Mouse (Mus musculus) limb, embryonic 11.5 days (tissue): ENCODE results near the gene Naip1. TPM values are rescaled to one million over a fixed set of nuclear protein-coding genes. Genes with fewer than 3 reads are reported as not detected.
"Not testable (repeated sequence)": the region's sequence is repeated elsewhere in the genome, so short reads cannot be mapped to it uniquely, and the experiment has no call there.

ENCODE experiments used
- ATAC-seq: fragments of 200-750 bp; cut with Nextera tagmentation; 2 replicates; pipeline ENCODE4 v1.8.0; 2017; ENCODE audit warnings: low read depth; ENCODE audit not compliant: insufficient number of reproducible peaks, low FRiP score, low TSS enrichment
- DNase-seq: peaks from one replicate; pipeline ENCODE4 v3.0.0-alpha.2; 2015; ENCODE audit warnings: low spot score
- H3K27ac ChIP-seq: fragments of 300-500 bp; sonication (generic); replicated peaks from 2 replicates; pipeline ENCODE4 v1.5.1; 2014; ENCODE audit warnings: low read depth, mild to moderate bottlenecking, low read length
- H3K27me3 ChIP-seq: fragments of 300-500 bp; sonication (generic); 2 replicates; pipeline ENCODE4 v1.6.1; 2014; ENCODE audit warnings: mild to moderate bottlenecking, low read length, mixed read lengths; ENCODE audit not compliant: control insufficient read depth, insufficient read depth
- H3K36me3 ChIP-seq: fragments of 300-500 bp; sonication (generic); 2 replicates; pipeline ENCODE4 v1.6.1; 2014; ENCODE audit warnings: mild to moderate bottlenecking, low read length, moderate library complexity, mixed read lengths; ENCODE audit not compliant: control insufficient read depth, insufficient read depth
- H3K4me1 ChIP-seq: fragments of 300-500 bp; sonication (generic); 2 replicates; pipeline ENCODE4 v1.6.1; 2014; ENCODE audit warnings: low read length, mixed read lengths; ENCODE audit not compliant: control insufficient read depth, insufficient read depth
- H3K4me2 ChIP-seq: fragments of 300-500 bp; sonication (generic); 2 replicates; pipeline ENCODE4 v1.6.1; 2014; ENCODE audit warnings: low read depth, mild to moderate bottlenecking, moderate library complexity; ENCODE audit not compliant: severe bottlenecking
- H3K4me3 ChIP-seq: fragments of 300-500 bp; sonication (generic); 2 replicates; pipeline ENCODE4 v1.5.1; 2014; ENCODE audit warnings: low read depth, low read length
- H3K9ac ChIP-seq: fragments of 300-500 bp; sonication (generic); 2 replicates; pipeline ENCODE4 v1.6.1; 2014; ENCODE audit warnings: mild to moderate bottlenecking, low read length
- H3K9me3 ChIP-seq: fragments of 300-500 bp; sonication (generic); 2 replicates; pipeline ENCODE4 v1.6.1; 2016; ENCODE audit warnings: low read length; ENCODE audit not compliant: control insufficient read depth
- WGBS: fragments of 180-500 bp; shearing (Covaris S2); extraction: QIAGEN DNeasy Blood & Tissue Kit; methylation state at CpG from one replicate; pipeline ENCODE4 v1.1.7; 2014; 5-methylcytosine and 5-hydroxymethylcytosine counted together
- polyA plus RNA-seq: library from polyadenylated mRNA; unstranded; fragments of >200 nt; fragmentation: Nextera tagmentation; extraction: Ambion mirVana; gene quantifications from 2 replicates; pipeline ENCODE4 v1.2.1, GENCODE M21; 2014

Gene Naip1
- polyA plus RNA-seq, 1 experiment from 2014 or later = not detected

- Histone ChIP-seq H3K36me3 (peaks cover 8% of the 10 kb centered on the region), H3K4me3 (no peak overlapping the region), H3K27ac (no peak overlapping the region), H3K4me1 (no peaks in the 10 kb centered on the region), H3K9me3 (no peaks in the 10 kb centered on the region), H3K4me2 (no peak overlapping the region), H3K9ac (no peak overlapping the region), H3K27me3 (no peaks in the 10 kb centered on the region)
- ATAC-seq = no peak
- no peak for DNase-seq
- WGBS = 89% methylated on average over 7 of the region's 7 CpGs
Measured at GRCm38 (mm10) chr13:100483610-100484009, 30.9 kb upstream of the Naip1 start.

DNA sequence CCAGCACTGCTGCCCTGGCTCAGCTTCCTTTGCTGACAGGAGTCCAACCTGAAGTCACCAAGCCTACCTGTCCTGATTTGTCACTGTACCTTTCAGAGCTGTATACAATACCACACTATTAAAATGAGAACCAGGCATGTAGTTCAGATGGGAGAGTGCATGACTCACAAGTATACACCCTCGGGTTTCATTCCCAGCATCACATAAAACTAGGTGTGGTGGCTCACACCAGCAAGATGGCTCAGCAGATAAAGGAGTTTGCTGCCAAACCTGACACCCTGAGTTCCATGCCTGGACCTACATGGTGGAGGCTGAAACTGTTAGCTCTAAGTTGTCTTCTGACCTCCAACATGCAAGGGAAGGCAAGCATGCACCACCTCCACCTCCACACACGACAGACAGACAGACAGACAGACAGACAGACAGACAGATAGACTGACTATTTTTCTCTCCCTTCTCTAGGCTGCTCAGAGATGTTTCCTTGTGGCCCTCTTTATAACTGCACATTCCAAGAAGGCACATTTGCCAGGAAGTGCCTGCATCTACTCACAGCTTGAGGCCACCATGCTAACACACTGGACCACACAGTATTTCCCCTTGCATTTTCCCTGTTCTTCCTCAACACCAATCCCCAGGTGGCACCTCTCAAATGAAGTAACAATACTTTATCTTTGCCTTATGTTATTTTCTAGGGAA is 11.0 kb upstream of the Naip1 start:
- no peak overlapping the region for H3K4me2 ChIP-seq
- H3K27ac ChIP-seq = no peak overlapping the region
- WGBS = 84% methylated on average over 2 of the region's 2 CpGs
- H3K9ac ChIP-seq = no peak overlapping the region
- H3K9me3 ChIP-seq = no peaks in the 10 kb centered on the region
- H3K27me3 ChIP-seq = no peaks in the 10 kb centered on the region
- H3K36me3 ChIP-seq = peaks cover 10% of the 10 kb centered on the region
- H3K4me1 ChIP-seq = no peaks in the 10 kb centered on the region
- ATAC-seq = no peak
- no peak for DNase-seq
- H3K4me3 ChIP-seq = no peak overlapping the region

- no peaks in the 10 kb centered on the region for H3K36me3 ChIP-seq
- no peak overlapping the region for H3K27ac ChIP-seq
- H3K4me1 ChIP-seq = no peaks in the 10 kb centered on the region
- H3K4me3 ChIP-seq = no peak overlapping the region
- DNase-seq (no peak), ATAC-seq (no peak)
- WGBS = 88% methylated on average over 3 of the region's 3 CpGs
- H3K9me3 ChIP-seq = no peaks in the 10 kb centered on the region
- no peak overlapping the region for H3K9ac ChIP-seq
- no peak overlapping the region for H3K4me2 ChIP-seq
- no peaks in the 10 kb centered on the region for H3K27me3 ChIP-seq
Measured at GRCm38 (mm10) chr13:100461336-100461735, 8.7 kb upstream of the Naip1 start.

DNA sequence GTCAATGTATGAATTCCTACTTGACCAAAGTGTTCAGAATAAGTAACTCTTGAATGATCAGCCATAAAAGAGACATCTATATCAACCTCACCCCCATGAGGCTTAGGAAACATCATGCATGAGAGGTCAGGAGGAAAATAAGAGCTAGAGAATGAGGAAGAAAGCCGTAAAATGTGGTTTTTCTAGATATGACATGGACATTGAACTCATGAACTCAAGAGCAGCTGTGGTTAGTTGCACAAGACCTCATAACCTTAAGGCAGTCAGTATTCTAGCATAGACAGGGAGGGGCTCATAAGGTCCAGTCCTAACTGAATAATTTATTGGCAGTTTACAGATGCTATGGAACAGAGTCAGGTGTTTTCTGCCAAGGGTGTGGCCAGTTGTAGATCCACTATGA is 3.2 kb downstream of the Naip1 start:
- ATAC-seq (no peak), DNase-seq (no peak)
- H3K27me3 ChIP-seq = no peaks in the 10 kb centered on the region
- H3K36me3 ChIP-seq = no peaks in the 10 kb centered on the region
- WGBS = 91% methylated on average over 1 of the region's 1 CpGs
- no peaks in the 10 kb centered on the region for H3K4me1 ChIP-seq
- H3K27ac ChIP-seq = no peak overlapping the region
- no peaks in the 10 kb centered on the region for H3K9me3 ChIP-seq
- H3K9ac ChIP-seq = no peak overlapping the region
- H3K4me3 ChIP-seq = no peak overlapping the region
- H3K4me2 ChIP-seq = no peak overlapping the region

DNA sequence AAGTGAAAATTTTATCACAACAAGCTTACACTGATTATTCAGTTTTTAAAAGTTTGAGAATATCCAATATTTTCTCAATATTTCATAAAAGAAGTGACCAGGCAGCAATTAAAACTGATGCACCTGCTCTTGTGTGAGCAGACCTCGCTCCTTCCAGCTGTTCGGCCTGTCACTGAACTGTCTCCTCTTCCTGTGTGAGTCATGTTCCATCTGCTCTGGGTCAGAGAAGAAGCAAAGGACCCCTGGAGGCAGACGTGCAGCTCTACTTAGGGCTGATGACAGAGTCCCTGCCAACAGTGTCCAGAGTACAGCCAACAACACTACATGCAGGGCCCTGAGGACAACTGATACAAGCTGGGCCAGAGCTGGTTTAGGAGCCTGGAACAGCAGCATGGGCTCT is 12.6 kb downstream of the Naip1 start:
- Histone ChIP-seq H3K9ac (no peak overlapping the region), H3K4me3 (no peak overlapping the region), H3K36me3 (no peaks in the 10 kb centered on the region), H3K27me3 (no peaks in the 10 kb centered on the region), H3K9me3 (no peaks in the 10 kb centered on the region), H3K4me2 (no peak overlapping the region), H3K27ac (no peak overlapping the region), H3K4me1 (no peaks in the 10 kb centered on the region)
- no peak for ATAC-seq
- WGBS = 70% methylated on average over 3 of the region's 3 CpGs
- DNase-seq = no peak

- 59% methylated on average over 1 of the region's 1 CpGs for WGBS
- Histone ChIP-seq H3K27ac (no peak overlapping the region), H3K9ac (no peak overlapping the region), H3K9me3 (no peaks in the 10 kb centered on the region), H3K4me1 (no peaks in the 10 kb centered on the region), H3K27me3 (no peaks in the 10 kb centered on the region), H3K4me2 (no peak overlapping the region), H3K36me3 (no peaks in the 10 kb centered on the region), H3K4me3 (no peak overlapping the region)
- no peak for ATAC-seq
- DNase-seq = no peak
Measured at GRCm38 (mm10) chr13:100438701-100439100, 14.0 kb downstream of the Naip1 start.

DNA sequence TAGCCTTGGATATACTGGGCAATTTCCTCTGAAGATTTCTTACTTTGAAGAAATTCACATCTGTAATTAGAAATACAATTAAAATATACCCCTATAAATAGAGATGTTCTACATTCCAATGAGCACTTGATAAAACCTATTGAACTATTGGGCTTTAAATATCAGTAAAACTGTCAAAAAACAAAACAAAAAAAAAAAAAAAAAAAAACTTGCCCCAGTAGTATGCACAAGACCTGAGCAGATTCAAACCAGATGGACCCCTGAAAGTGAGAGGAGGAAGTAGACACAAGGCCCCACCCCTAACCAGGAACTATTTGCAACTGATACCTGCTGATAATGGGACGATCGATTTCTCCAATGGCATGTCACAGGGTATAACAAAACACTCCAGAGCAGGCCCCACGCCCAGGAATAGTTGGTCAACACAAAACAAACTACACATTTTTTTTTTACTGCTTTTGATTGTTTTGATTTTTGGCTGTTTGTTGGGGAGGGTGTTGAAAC is 15.3 kb downstream of the Naip1 start:
- Histone ChIP-seq H3K27me3 (no peaks in the 10 kb centered on the region), H3K36me3 (no peaks in the 10 kb centered on the region), H3K4me2 (no peak overlapping the region), H3K9me3 (no peaks in the 10 kb centered on the region), H3K9ac (no peak overlapping the region), H3K4me1 (no peaks in the 10 kb centered on the region), H3K4me3 (no peak overlapping the region), H3K27ac (no peak overlapping the region)
- DNase-seq (no peak), ATAC-seq (no peak)
- 85% methylated on average over 3 of the region's 3 CpGs for WGBS

DNA sequence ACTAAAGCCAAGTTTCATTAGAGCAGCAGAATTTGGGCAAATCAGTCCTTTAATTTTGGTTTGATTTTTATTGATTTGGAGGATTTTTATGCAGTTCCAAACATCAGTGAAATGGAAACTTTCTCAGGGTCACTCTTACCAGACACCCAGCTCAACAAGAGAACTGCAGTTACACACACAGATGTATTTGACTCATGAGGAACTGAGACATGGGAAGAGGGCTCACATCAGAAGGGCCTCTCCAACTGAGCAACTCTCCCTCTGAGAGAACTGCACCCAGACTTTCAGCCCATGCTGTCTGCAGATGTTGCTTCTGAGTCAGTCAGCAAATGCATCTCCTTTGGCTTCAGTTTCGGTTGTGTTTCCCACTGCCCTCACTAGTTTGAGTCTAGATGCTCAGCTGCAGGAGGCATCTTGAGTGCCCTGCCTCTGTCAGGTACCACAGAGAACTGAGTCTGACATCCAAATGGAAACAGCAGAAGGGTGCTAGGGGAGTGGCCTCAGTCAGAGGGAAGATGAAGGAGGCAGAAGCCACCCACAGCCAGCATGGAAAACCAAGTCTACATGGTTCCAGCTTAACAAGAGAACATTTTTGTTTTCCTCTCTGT is 16.0 kb downstream of the Naip1 start:
- not testable (repeated sequence) for H3K27me3 ChIP-seq, ATAC-seq, H3K9me3 ChIP-seq, H3K27ac ChIP-seq, H3K36me3 ChIP-seq, DNase-seq, H3K4me1 ChIP-seq, H3K4me3 ChIP-seq, H3K4me2 ChIP-seq, H3K9ac ChIP-seq
- WGBS = 72% methylated on average over 1 of the region's 1 CpGs
